Mouse (Mus musculus) cerebellum, adult 2 months (tissue): ENCODE data around the gene Trp53bp2.

Source experiments
- CTCF ChIP-seq: fragments of 200-500 bp; IDR thresholded peaks from 2 replicates; pipeline ENCODE4 v1.5.1; 2011; ENCODE audit warnings: low read depth, mild to moderate bottlenecking, control low read depth, low read length, moderate library complexity, borderline replicate concordance; ENCODE audit not compliant: insufficient read depth
- POLR2A ChIP-seq: fragments of 200-500 bp; IDR thresholded peaks from 2 replicates; pipeline ENCODE4 v1.6.1; 2011; ENCODE audit warnings: low read length, control low read depth, borderline replicate concordance; ENCODE audit not compliant: insufficient read depth

DNA sequence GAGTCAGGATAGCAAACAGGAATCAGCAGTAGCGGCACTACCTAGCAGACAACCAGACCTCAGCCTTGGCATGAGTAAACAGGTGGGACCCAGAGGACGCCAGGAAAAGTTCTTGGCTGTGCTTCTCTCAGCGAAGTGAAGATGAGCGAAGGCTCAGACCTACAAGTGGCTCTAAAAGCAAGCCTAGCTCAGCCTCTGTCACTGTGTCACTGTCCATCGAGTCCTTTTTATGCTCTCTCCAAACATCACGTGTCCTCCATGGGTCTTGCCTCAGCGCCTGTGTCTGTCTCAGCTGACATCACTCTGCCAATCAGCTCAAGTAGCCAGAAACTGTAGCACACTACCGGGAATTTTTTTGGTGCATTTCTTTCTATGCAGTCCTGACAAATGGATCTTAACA lies 22.5 kb upstream of the Trp53bp2 start:
- no peak for TF ChIP-seq CTCF
- TF ChIP-seq POLR2A: no peak
